Mouse (Mus musculus) stomach, postnatal 0 days (tissue): ENCODE results near the gene Snrpg.

Experiments used
- CTCF ChIP-seq: IDR thresholded peaks from 2 replicates; pipeline ENCODE4 v1.5.1; 2016; ENCODE audit warnings: antibody characterized with exemption, low read depth, mild to moderate bottlenecking, moderate library complexity
- EP300 ChIP-seq: optimal IDR thresholded peaks from 2 replicates; pipeline ENCODE3; 2016; ENCODE audit warnings: antibody characterized with exemption

- TF ChIP-seq CTCF (no peak), EP300 (no peak)
Observed at GRCm38 (mm10) chr6:86328369-86328768, 42.7 kb upstream of the Snrpg start.
